Comparison of ENCODE assay signal across 21 mouse cellular contexts in the genomic region with DNA sequence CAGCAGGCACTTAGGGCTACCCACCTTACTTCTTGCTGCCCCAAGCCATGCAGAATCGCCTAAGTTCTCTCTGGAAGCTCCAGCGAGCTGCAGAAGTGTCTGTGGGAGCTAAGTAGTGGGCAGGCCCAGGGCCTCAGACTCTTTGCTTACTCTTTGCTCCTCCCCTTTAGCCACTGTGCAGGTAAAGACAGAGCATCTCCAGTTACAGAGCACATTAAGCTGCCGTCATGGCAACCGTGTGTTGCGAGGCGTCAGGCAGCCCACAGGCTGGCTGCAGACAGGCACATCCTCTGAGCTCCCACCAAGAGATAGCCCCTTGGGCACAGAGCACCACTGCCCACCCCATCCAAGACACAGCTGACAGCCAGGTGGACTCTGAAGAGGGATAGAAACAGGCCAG.
DNase-seq lines count a peak whose midpoint lies in the region; ATAC-seq and TF ChIP-seq lines count a peak whose summit lies in the region.
"Had no signal": no experiment of that assay in that cellular context is flagged by ENCODE, and none has a peak within 500 bp of the region (broad histone marks: within the 10 kb centered on the region; RNA-seq: fewer than 3 reads in every experiment).

No protein-coding gene starts in this region.

- no peaks in the 10 kb centered on the region; the same call in 1 of the 2 replicates for H3K27me3 ChIP-seq in forebrain, postnatal 0 days (ENCODE audit: insufficient read depth, low read length)
- H3K27me3 ChIP-seq in forebrain, embryonic 13.5 days = peaks cover 45% of the 10 kb centered on the region
- 0 out of 2 replicates have a peak, but pooled peaks cover 12% of the 10 kb centered on the region for H3K27me3 ChIP-seq in hindbrain, embryonic 15.5 days
- H3K27me3 ChIP-seq: CH12.LX; heart, embryonic 15.5 days had no signal

- H3K36me3 ChIP-seq in forebrain, postnatal 0 days (ENCODE audit: insufficient read depth) = no peaks in the 10 kb centered on the region
- H3K36me3 ChIP-seq in forebrain, embryonic 13.5 days (ENCODE audit: poor library complexity, severe bottlenecking) = no peaks in the 10 kb centered on the region
- no peaks in the 10 kb centered on the region for H3K36me3 ChIP-seq in hindbrain, embryonic 15.5 days
- H3K36me3 ChIP-seq: heart, embryonic 15.5 days had no signal

- no peak overlapping the region for H3K4me2 ChIP-seq in forebrain, postnatal 0 days (ENCODE audit: low read depth)
- H3K4me2 ChIP-seq in forebrain, embryonic 13.5 days = no peak overlapping the region
- H3K4me2 ChIP-seq in hindbrain, embryonic 15.5 days = no peak overlapping the region
- H3K4me2 ChIP-seq: heart, embryonic 15.5 days; liver, embryonic 11.5 days; lung, embryonic 14.5 days had no signal

- peak; percentile 54 for ATAC-seq in forebrain, postnatal 0 days
- no peak for ATAC-seq in forebrain, embryonic 13.5 days
- 0 out of 2 replicates have a peak, but pooled peaks have one; percentile 47 for ATAC-seq in hindbrain, embryonic 15.5 days (ENCODE audit: low FRiP score, low read depth)

- DNase-seq in forebrain, postnatal 0 days = no peak
- peak; percentile 43 for DNase-seq in thymus, postnatal 4 days
- DNase-seq in thymus, adult 18-20 months = no peak
- no peak for DNase-seq in ovary, postnatal 36 days (ENCODE audit: low spot score)
- no peak for DNase-seq in spleen, postnatal 14 days (ENCODE audit: low spot score in 2 of 2)
- DNase-seq in left cerebral cortex, adult 18-20 months (ENCODE audit: low spot score in 2 of 2) = no peak
- DNase-seq: adrenal gland, postnatal 36 days; cerebellum, adult 8-10 months; embryo, embryonic 11 days; heart, adult 18-20 months; kidney, adult 18-20 months; kidney, postnatal 4 days; lung, embryonic 14.5 days; lung, postnatal 4 days; spleen, adult 18-20 months; thymus, postnatal 14 days had no signal

- no peak overlapping the region for H3K4me3 ChIP-seq in forebrain, postnatal 0 days (ENCODE audit: low read depth, low read length)
- H3K4me3 ChIP-seq in forebrain, embryonic 13.5 days = no peak overlapping the region
- H3K4me3 ChIP-seq in hindbrain, embryonic 15.5 days = no peak overlapping the region
- H3K4me3 ChIP-seq: heart, embryonic 15.5 days had no signal

- H3K9me3 ChIP-seq in forebrain, postnatal 0 days (ENCODE audit: low read length) = no peaks in the 10 kb centered on the region
- H3K9me3 ChIP-seq in forebrain, embryonic 13.5 days (replicated peaks) = no peaks in the 10 kb centered on the region
- no peaks in the 10 kb centered on the region for H3K9me3 ChIP-seq in hindbrain, embryonic 15.5 days
- H3K9me3 ChIP-seq: heart, embryonic 15.5 days had no signal

- WGBS in forebrain, postnatal 0 days = 19% methylated on average over 6 of the region's 6 CpGs
- WGBS in forebrain, embryonic 13.5 days = 20% methylated on average over 6 of the region's 6 CpGs
- 45% methylated on average over 6 of the region's 6 CpGs for WGBS in hindbrain, embryonic 15.5 days

- TF ChIP-seq CTCF in forebrain, postnatal 0 days (IDR thresholded peaks at IDR 0.05; ENCODE audit: low read depth) = no peak

- H3K27ac ChIP-seq in forebrain, postnatal 0 days (ENCODE audit: low read depth, low read length) = no peak overlapping the region
- H3K27ac ChIP-seq in forebrain, embryonic 13.5 days = no peak overlapping the region
- no peak overlapping the region for H3K27ac ChIP-seq in hindbrain, embryonic 15.5 days (replicated peaks)
- H3K27ac ChIP-seq: heart, embryonic 15.5 days had no signal

- no peaks in the 10 kb centered on the region for H3K4me1 ChIP-seq in forebrain, postnatal 0 days (ENCODE audit: insufficient read depth)
- no peaks in the 10 kb centered on the region for H3K4me1 ChIP-seq in forebrain, embryonic 13.5 days
- peaks cover 5% of the 10 kb centered on the region for H3K4me1 ChIP-seq in hindbrain, embryonic 15.5 days (replicated peaks)
- H3K4me1 ChIP-seq: heart, embryonic 15.5 days had no signal

- no peak overlapping the region for H3K9ac ChIP-seq in forebrain, postnatal 0 days
- H3K9ac ChIP-seq in forebrain, embryonic 13.5 days = no peak overlapping the region
- no peak overlapping the region for H3K9ac ChIP-seq in hindbrain, embryonic 15.5 days
- H3K9ac ChIP-seq: heart, embryonic 15.5 days; lung, embryonic 14.5 days had no signal
